Mouse (Mus musculus): ENCODE data around the gene Vrk1. TPM values are rescaled to one million over a fixed set of nuclear protein-coding genes. Genes with fewer than 3 reads are reported as not detected.

The Vrk1 gene
- total RNA-seq (2014; fragmentation: Nextera tagmentation) (97.1 and 98.6 TPM in 2 replicates), total RNA-seq (2017) (205 and 212 TPM in 2 replicates)

DNA sequence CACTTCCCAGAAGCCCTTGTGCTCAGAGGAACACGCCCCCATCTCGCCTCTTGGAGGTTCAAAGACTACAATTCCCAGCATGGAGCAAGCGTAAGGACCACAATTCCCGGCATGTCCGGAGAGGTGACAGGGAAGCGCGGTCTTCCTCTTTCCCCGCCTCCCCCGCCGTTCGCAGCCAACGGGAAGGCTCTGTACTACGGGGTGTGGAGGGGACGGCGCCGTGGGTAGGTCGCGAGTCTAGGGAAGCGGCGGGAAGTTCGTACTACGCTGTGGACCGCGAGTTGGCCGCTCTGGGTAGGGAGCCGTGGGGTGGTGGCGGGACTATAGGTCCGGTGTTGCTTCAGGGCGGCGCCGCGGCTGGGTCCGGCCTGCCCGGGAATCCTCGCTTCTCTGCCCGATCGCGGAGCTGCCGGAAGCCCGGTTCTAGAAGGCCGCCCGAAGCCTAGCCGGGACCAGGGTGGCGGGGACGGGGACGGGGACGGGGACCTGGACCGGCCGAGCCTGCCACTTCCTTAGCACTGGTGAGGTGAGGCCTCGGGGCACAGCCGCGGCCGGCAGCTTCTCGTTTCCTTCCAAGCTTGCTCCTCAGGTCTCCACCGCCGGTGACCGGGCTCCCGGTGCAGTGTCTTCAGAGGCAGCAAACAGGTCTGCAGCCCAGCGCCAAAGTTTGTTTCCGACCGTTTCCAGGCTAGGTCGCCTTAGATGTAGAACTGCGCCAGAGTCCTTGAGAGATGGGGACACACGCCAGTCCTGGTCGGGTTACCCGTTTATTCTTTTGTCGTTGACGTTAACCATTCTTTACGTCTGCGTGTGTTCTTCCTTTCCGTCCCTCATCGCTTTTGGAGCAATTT is at the start of gene Vrk1:
TSS of gene Vrk1 (plus strand) at position 164 of the 851 bp plus-strand sequence.
- peak; percentile 97 for ATAC-seq (replicated peaks; ENCODE audit: poor library complexity, severe bottlenecking)

DNA sequence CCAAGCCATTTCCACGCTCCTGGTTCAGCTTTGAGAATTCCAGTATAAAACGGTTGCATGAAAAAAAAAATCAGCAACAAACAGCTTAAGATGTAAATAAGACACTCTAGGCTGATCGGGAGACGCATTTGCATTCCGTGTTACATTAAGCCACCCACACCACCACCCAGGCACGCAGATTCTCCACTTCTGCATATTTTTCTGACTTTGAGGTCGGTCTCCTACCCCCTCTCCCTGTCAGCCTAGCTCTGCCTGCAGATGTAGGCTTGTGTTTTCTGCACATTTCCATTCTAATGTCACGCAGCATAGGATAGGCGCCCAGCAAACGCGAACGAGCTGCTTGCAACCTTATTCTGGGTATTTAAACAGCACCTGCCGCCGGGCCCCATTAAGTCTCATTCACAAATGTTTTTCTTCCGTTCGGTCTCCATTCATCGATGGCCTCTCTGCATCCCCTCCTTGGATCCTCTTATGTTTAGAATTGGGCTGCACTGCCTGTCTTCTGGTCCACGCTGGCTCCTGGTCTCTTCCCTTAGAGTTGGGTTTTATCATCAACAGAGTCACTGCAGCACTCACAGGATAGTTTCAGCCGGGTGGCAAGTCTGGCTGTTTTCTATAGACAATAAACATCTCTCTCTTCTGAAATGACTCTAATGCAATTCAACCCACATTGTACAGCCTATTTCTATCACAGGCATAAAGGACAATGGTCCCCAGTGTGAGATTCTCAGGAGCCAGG is 49.3 kb upstream of the Vrk1 start:
- ATAC-seq (replicated peaks; ENCODE audit: poor library complexity, severe bottlenecking): no peak

DNA sequence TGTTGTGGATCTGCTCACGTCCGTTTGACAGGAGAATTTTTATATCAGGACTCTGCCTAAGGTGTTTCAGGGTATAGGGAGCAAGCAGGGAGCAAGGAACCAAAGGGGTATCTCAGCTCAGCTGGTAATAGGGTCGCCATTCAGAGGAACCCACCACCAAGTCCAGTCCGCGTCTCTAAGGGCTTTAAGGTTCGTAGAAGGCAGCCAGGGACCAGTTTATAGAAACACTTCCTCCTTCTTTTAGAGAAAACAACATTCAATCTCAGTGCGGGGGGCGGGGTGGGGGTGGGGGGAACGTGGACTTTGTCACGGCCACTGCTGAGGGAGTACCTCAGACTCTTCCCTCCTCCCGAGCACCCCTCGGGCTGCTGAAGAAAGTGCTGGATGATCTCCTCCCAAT is 48.4 kb upstream of the Vrk1 start:
- no peak for ATAC-seq (replicated peaks; ENCODE audit: poor library complexity, severe bottlenecking)

GRCm38 (mm10) chr12:105962103-105963011 is 47.7 kb upstream of the Vrk1 start:
- ATAC-seq (replicated peaks; ENCODE audit: poor library complexity, severe bottlenecking): peak; percentile 85

- peak; percentile 65 for ATAC-seq (replicated peaks; ENCODE audit: poor library complexity, severe bottlenecking)
These were observed 46.9 kb upstream of the Vrk1 start for GRCm38 (mm10) chr12:105963012-105963572.

DNA sequence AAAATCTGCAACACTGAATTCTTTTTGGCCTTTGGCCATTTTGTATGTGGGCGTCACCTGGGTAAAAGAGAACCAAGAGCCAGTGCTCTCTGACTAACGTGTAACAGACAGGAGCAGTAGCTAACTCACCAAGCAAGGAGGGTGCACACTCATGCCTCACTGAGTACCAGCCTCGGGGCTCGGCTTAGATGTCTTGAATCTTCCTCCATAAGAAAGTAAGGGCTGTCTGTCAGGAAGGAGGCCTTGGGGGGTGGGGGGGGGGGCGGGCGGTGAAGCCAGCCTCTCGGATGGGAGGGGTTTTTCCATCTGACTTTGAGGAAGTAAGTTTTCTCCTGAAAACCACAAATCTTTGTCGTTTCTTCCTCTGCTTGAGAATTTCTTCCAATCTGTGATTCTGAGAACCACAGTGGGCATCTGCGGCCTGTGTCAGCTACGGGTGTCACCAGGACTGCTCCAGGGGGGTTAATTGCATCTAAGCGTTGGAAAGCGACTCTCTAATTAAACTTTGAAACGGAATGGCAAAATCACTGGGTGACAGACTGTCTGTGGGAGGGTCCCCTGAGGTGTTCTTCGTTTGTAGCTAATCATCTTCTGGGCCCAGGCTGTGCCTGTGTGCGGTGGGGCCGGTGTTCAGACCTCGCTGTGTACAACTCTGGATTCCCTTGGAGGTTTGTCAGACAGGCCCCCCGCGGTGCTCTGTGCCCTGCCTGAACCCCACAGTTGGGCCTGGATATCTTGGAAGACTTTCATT is 43.0 kb upstream of the Vrk1 start:
- ATAC-seq (replicated peaks; ENCODE audit: poor library complexity, severe bottlenecking): peak; percentile 30

GRCm38 (mm10) chr12:105967806-105968205 is 42.2 kb upstream of the Vrk1 start:
- no peak for ATAC-seq (replicated peaks; ENCODE audit: poor library complexity, severe bottlenecking)

DNA sequence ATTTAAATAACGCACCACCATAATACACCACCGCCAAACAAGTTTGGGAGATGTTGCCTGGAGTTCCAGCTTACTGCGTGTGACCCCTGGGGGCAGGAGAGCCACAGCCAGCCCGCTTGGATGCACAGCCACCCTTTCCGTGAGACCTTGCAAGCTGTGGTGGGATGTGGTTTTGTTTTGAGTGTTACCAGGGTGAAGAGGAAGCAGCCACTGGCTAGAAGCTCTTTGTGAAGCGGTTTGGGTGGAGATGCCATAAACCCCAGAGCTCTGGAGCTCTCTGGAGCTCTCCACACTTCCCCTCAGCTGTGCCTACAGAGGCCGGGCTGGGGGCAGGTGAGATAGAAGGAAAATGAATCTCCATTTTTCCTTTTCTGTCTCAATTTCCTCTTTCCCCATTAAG is 38.8 kb upstream of the Vrk1 start:
- ATAC-seq (replicated peaks; ENCODE audit: poor library complexity, severe bottlenecking): peak; percentile 91

- no peak for ATAC-seq (replicated peaks; ENCODE audit: poor library complexity, severe bottlenecking)
These were observed 37.4 kb upstream of the Vrk1 start for GRCm38 (mm10) chr12:105972673-105973072.

DNA sequence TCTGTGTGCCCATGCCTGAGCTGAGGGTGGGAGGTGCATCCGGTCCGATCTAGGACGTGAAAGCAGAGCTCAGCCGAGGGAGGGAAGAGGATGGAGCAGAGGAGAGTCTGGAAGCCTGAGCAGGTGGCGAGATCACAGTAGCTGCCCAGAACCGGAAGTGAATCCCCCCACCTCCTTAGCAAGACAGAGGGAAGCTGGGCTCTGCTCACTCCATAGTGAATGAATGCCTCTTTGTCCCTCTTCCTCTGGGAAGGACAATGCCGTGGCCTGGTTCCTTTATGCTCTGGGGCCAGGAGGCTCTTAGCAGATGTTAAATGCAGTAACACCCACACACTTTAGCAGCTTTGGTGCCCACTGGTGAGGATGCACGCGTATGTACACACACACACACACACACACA is 36.3 kb upstream of the Vrk1 start:
- no peak for ATAC-seq (replicated peaks; ENCODE audit: poor library complexity, severe bottlenecking)

GRCm38 (mm10) chr12:105974107-105974506 is 35.9 kb upstream of the Vrk1 start:
- ATAC-seq (replicated peaks; ENCODE audit: poor library complexity, severe bottlenecking): no peak

DNA sequence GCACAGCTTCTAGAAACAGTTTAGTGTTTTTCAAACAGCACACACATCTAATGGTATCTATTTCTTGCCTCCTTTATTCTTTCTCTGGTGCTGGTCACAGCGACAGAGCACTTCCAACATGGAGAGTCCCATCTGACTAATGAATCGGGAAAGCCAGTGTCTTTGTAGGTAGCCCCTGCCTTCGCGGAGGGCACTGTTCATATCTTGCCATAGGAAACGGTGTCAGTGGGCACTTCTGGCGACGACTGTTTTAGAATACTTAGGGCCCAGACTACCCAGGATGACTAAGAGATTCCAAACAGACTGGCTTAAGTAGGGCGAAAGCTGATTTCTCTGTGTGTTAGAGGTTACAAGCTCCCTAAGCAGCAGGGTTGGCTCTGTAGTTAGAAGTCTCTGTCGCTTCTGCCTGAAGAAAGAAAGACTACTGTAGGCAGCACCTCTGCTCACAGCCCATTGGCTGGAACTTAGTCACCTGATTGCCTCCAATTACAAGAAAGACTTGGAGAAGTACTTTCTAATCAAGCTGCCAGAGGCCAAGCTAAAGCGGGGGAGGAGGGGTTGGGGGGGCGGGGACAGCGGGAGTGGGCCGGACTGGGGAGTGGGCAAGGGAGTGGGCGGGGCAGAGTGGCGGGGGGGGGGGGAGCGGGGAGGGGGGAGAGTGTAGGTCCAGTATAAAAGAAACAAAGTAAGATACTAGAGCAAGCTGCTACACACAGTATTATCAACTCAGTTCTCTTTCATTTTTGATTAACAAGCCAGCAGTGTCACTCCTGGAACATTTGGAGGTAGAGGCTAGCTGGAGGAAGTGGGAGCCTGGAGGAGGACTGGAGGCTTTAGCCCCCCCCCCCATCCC is 28.7 kb upstream of the Vrk1 start:
- peak; percentile 67 for ATAC-seq (replicated peaks; ENCODE audit: poor library complexity, severe bottlenecking)

DNA sequence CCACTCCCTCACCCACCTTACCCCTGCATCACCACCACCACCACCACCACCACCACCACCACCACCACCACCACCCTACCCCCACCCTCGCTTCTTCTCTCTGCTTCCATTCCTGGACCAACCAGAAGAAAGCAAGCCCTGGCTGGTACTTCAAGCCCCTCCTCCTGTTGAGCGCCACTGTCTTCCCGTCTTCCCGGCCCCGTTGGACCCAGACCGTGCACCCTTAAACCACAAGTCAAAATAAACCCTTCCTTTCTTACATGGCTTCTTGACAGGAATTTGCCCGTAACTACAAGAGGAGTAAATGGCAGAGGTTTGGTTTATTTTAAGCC is 28.1 kb upstream of the Vrk1 start:
- ATAC-seq (replicated peaks; ENCODE audit: poor library complexity, severe bottlenecking): no peak

- no peak for ATAC-seq (replicated peaks; ENCODE audit: poor library complexity, severe bottlenecking)
These were observed 27.4 kb upstream of the Vrk1 start for GRCm38 (mm10) chr12:105982598-105982997.

DNA sequence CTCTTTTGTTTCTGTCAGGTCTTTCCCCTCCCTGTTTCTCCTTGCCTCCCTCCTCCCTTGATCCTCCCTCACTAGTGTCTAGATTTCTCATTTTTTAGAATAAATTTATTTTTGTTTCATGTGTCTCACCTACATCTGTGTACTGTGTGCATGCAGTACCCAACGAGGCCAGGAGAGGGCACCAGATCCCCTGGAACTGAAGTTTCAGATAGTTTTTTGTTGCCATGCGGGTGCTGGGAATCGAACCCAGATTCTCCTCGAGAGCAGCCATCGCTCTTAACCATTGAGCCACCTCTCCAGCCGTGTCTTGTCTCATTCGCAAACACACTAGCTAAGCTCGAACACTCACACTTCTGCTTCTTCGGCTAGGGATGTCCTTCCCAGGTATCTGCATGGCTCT is 26.5 kb upstream of the Vrk1 start:
- no peak for ATAC-seq (replicated peaks; ENCODE audit: poor library complexity, severe bottlenecking)

DNA sequence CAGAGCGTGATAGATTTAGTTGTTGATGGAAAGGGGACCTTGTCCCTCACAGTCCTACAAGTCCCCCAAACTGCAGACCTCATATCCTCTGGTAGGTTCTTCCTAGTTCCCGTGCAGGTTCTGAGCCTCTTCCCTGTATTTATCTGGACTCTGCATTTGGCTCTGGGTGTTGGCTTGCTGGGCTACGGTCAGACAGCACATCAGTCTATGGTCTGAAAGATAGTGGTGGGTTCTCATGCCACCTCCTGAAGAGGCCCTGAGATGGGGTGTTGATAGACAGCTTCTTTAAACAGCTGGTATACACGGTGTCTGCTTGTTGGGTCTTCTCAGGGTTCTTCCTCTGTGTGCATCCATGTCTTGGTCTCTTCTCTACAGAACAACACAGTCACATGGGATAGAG is 21.6 kb upstream of the Vrk1 start:
- ATAC-seq (replicated peaks; ENCODE audit: poor library complexity, severe bottlenecking): no peak

- peak; percentile 34; the same call in 1 of the 2 replicates for ATAC-seq (replicated peaks; ENCODE audit: poor library complexity, severe bottlenecking)
These were observed 17.3 kb upstream of the Vrk1 start for GRCm38 (mm10) chr12:105992756-105993155.

DNA sequence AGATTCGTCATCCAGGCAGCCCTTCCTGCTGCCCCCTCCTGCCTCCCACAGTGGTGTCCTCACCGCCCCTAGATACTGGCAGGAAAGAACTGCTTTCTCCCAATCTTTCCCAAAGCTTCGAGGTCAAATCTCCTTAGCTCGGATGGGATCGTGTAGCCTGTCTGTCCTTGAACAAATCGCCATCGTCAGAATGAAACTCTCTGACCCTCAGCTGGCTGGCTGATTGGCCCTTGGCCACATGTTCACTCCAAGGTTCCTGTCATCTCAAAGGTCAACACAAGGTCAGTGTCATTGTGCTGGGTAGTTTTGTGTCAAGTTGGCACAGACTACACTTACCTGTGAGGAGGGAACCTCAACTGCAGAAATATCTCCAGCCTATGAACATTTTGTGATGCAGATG is 16.7 kb upstream of the Vrk1 start:
- no peak for ATAC-seq (replicated peaks; ENCODE audit: poor library complexity, severe bottlenecking)

DNA sequence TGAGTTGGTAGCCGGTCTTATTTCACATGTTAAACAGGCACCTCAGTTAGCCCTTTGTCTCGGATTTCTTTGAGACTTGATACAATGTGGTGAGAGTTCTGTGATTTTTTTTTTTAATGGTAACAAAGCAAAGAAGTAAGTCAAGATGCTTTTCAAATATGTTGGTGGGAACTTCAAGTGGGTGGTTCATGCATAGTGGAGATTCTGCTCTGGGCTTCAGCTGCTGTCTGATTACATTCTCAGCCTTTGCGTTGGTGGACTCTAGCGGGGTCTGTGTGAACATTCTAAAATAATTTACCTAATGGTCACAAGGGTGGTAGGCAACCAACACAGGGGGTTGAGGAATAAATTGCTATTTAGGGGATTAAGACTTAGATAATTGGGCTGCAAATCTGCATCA is 14.1 kb upstream of the Vrk1 start:
- ATAC-seq (replicated peaks; ENCODE audit: poor library complexity, severe bottlenecking): no peak

Data from granulocyte monocyte progenitor cell, adult 5-6 weeks (primary cell).